Mouse (Mus musculus) lung, embryonic 15.5 days (tissue): ENCODE data around the gene Abca12. TPM values are rescaled to one million over a fixed set of nuclear protein-coding genes. Genes with fewer than 3 reads are reported as not detected.

Experiments
- ATAC-seq: fragments of 200-750 bp; cut with Nextera tagmentation; 2 replicates; pipeline ENCODE4 v1.8.0; 2017; ENCODE audit warnings: moderate number of reproducible peaks, borderline replicate concordance; ENCODE audit not compliant: low FRiP score, low TSS enrichment; ENCODE audit errors: extremely low read depth
- H3K27ac ChIP-seq: fragments of 300-500 bp; sonication (generic); 2 replicates; pipeline ENCODE4 v1.5.1; 2015; ENCODE audit warnings: moderate library complexity, mild to moderate bottlenecking, inconsistent platforms
- H3K27me3 ChIP-seq: fragments of 300-500 bp; sonication (generic); 2 replicates; pipeline ENCODE4 v1.6.1; 2015; ENCODE audit warnings: inconsistent platforms
- H3K36me3 ChIP-seq: fragments of 300-500 bp; sonication (generic); 2 replicates; pipeline ENCODE4 v1.6.1; 2015; ENCODE audit warnings: inconsistent platforms
- H3K4me1 ChIP-seq: fragments of 300-500 bp; sonication (generic); 2 replicates; pipeline ENCODE4 v1.6.1; 2015; ENCODE audit warnings: inconsistent platforms
- H3K4me2 ChIP-seq: fragments of 300-500 bp; sonication (generic); 2 replicates; pipeline ENCODE4 v1.6.1; 2015; ENCODE audit warnings: inconsistent platforms, mild to moderate bottlenecking, moderate library complexity
- H3K4me3 ChIP-seq: fragments of 300-500 bp; sonication (generic); 2 replicates; pipeline ENCODE4 v1.5.1; 2015; ENCODE audit warnings: mild to moderate bottlenecking, inconsistent platforms
- H3K9ac ChIP-seq: fragments of 300-500 bp; sonication (generic); 2 replicates; pipeline ENCODE4 v1.6.1; 2015; ENCODE audit warnings: inconsistent platforms
- H3K9me3 ChIP-seq: fragments of 300-500 bp; sonication (generic); 2 replicates; pipeline ENCODE4 v1.6.1; 2016; ENCODE audit warnings: inconsistent platforms
- WGBS: fragments of 180-500 bp; shearing (Covaris S2); methylation state at CpG from one replicate; pipeline ENCODE4 v1.1.7; 2015; 5-methylcytosine and 5-hydroxymethylcytosine counted together
- polyA plus RNA-seq: library from polyadenylated mRNA; unstranded; fragments of >200 nt; fragmentation: Nextera tagmentation; extraction: Ambion mirVana; gene quantifications from 2 replicates; pipeline ENCODE4 v1.2.1, GENCODE M21; 2015

Abca12 gene
- polyA plus RNA-seq, 1 experiment from 2014 or later: 0.01 TPM

- no peaks in the 10 kb centered on the region for H3K4me1 ChIP-seq
- WGBS: 86% methylated on average over 2 of the region's 2 CpGs
- H3K4me2 ChIP-seq: no peak overlapping the region
- no peak for ATAC-seq
- no peak overlapping the region for H3K27ac ChIP-seq
- H3K9me3 ChIP-seq: no peaks in the 10 kb centered on the region
- no peaks in the 10 kb centered on the region for H3K36me3 ChIP-seq
- no peaks in the 10 kb centered on the region for H3K27me3 ChIP-seq
- no peak overlapping the region for H3K9ac ChIP-seq
- no peak overlapping the region for H3K4me3 ChIP-seq
Measured at GRCm38 (mm10) chr1:71392463-71392862, 22.2 kb downstream of the Abca12 start.

- H3K27ac ChIP-seq: no peak overlapping the region
- 86% methylated on average over 8 of the region's 8 CpGs for WGBS
- no peak for ATAC-seq
- H3K4me2 ChIP-seq: no peak overlapping the region
- no peaks in the 10 kb centered on the region for H3K27me3 ChIP-seq
- no peaks in the 10 kb centered on the region for H3K4me1 ChIP-seq
- no peaks in the 10 kb centered on the region for H3K9me3 ChIP-seq
- no peak overlapping the region for H3K9ac ChIP-seq
- H3K36me3 ChIP-seq: no peaks in the 10 kb centered on the region
- no peak overlapping the region for H3K4me3 ChIP-seq
Measured at GRCm38 (mm10) chr1:71386593-71386992, 28.1 kb downstream of the Abca12 start.

GRCm38 (mm10) chr1:71384098-71384497, 30.6 kb downstream of the Abca12 start:
- Histone ChIP-seq H3K36me3 (no peaks in the 10 kb centered on the region), H3K4me3 (no peak overlapping the region), H3K9me3 (no peaks in the 10 kb centered on the region), H3K27ac (no peak overlapping the region), H3K27me3 (no peaks in the 10 kb centered on the region), H3K9ac (no peak overlapping the region), H3K4me1 (no peaks in the 10 kb centered on the region), H3K4me2 (no peak overlapping the region)
- 85% methylated on average over 1 of the region's 1 CpGs for WGBS
- no peak for ATAC-seq

- Histone ChIP-seq H3K9me3 (no peaks in the 10 kb centered on the region), H3K27ac (no peak overlapping the region)
Measured at GRCm38 (mm10) chr1:71373090-71373489, 41.6 kb downstream of the Abca12 start.

GRCm38 (mm10) chr1:71370266-71370665, 44.4 kb downstream of the Abca12 start:
- H3K27ac ChIP-seq: no peak overlapping the region
- ATAC-seq: no peak

More at GRCm38 (mm10) chr1:71373090-71373489, 41.6 kb downstream of the Abca12 start:
- H3K27me3 ChIP-seq: no peaks in the 10 kb centered on the region
- no peak overlapping the region for H3K4me2 ChIP-seq
- 89% methylated on average over 5 of the region's 5 CpGs for WGBS
- no peaks in the 10 kb centered on the region for H3K36me3 ChIP-seq
- H3K4me3 ChIP-seq: no peak overlapping the region
- no peak overlapping the region for H3K9ac ChIP-seq
- H3K4me1 ChIP-seq: no peaks in the 10 kb centered on the region
- no peak for ATAC-seq

GRCm38 (mm10) chr1:71367770-71368169, 46.9 kb downstream of the Abca12 start:
- Histone ChIP-seq H3K4me1 (no peaks in the 10 kb centered on the region), H3K4me2 (no peak overlapping the region), H3K27ac (no peak overlapping the region), H3K27me3 (no peaks in the 10 kb centered on the region), H3K9me3 (no peaks in the 10 kb centered on the region), H3K9ac (no peak overlapping the region), H3K4me3 (no peak overlapping the region), H3K36me3 (no peaks in the 10 kb centered on the region)
- ATAC-seq: no peak
- 31% methylated on average over 1 of the region's 1 CpGs for WGBS

More at GRCm38 (mm10) chr1:71370266-71370665, 44.4 kb downstream of the Abca12 start:
- H3K9ac ChIP-seq: no peak overlapping the region
- no peaks in the 10 kb centered on the region for H3K4me1 ChIP-seq
- H3K4me2 ChIP-seq: no peak overlapping the region
- H3K36me3 ChIP-seq: no peaks in the 10 kb centered on the region
- H3K27me3 ChIP-seq: no peaks in the 10 kb centered on the region
- H3K4me3 ChIP-seq: no peak overlapping the region
- no peaks in the 10 kb centered on the region for H3K9me3 ChIP-seq

- Histone ChIP-seq H3K36me3 (no peaks in the 10 kb centered on the region), H3K4me2 (no peak overlapping the region), H3K9me3 (no peaks in the 10 kb centered on the region), H3K4me1 (no peaks in the 10 kb centered on the region), H3K9ac (no peak overlapping the region), H3K27me3 (no peaks in the 10 kb centered on the region), H3K4me3 (no peak overlapping the region), H3K27ac (no peak overlapping the region)
- 69% methylated on average over 3 of the region's 3 CpGs for WGBS
- ATAC-seq: no peak
Measured at GRCm38 (mm10) chr1:71342861-71343554, 71.7 kb downstream of the Abca12 start.

GRCm38 (mm10) chr1:71342261-71342594, 72.5 kb downstream of the Abca12 start:
- no peak overlapping the region for H3K4me2 ChIP-seq
- H3K9me3 ChIP-seq: no peaks in the 10 kb centered on the region
- H3K4me3 ChIP-seq: no peak overlapping the region
- H3K27me3 ChIP-seq: no peaks in the 10 kb centered on the region
- ATAC-seq: no peak
- H3K27ac ChIP-seq: no peak overlapping the region
- 68% methylated on average over 4 of the region's 4 CpGs for WGBS
- H3K4me1 ChIP-seq: no peaks in the 10 kb centered on the region
- no peaks in the 10 kb centered on the region for H3K36me3 ChIP-seq
- no peak overlapping the region for H3K9ac ChIP-seq

- no peak overlapping the region for H3K27ac ChIP-seq
- H3K4me1 ChIP-seq: no peaks in the 10 kb centered on the region
- no peaks in the 10 kb centered on the region for H3K36me3 ChIP-seq
- 67% methylated on average over 7 of the region's 7 CpGs for WGBS
- H3K27me3 ChIP-seq: no peaks in the 10 kb centered on the region
- no peaks in the 10 kb centered on the region for H3K9me3 ChIP-seq
- no peak overlapping the region for H3K4me3 ChIP-seq
- H3K4me2 ChIP-seq: no peak overlapping the region
- no peak overlapping the region for H3K9ac ChIP-seq
- no peak for ATAC-seq
Measured at GRCm38 (mm10) chr1:71341370-71342260, 73.1 kb downstream of the Abca12 start.

- Histone ChIP-seq H3K9me3 (no peaks in the 10 kb centered on the region), H3K4me1 (no peaks in the 10 kb centered on the region), H3K4me3 (no peak overlapping the region), H3K9ac (no peak overlapping the region), H3K27me3 (no peaks in the 10 kb centered on the region), H3K4me2 (no peak overlapping the region), H3K27ac (no peak overlapping the region), H3K36me3 (no peaks in the 10 kb centered on the region)
- WGBS: 64% methylated on average over 4 of the region's 4 CpGs
- ATAC-seq: no peak; the same call in 1 of the 2 replicates
Measured at GRCm38 (mm10) chr1:71338548-71339340, 76.0 kb downstream of the Abca12 start.

- 73% methylated on average over 3 of the region's 3 CpGs for WGBS
- no peaks in the 10 kb centered on the region for H3K4me1 ChIP-seq
- no peaks in the 10 kb centered on the region for H3K27me3 ChIP-seq
- no peak overlapping the region for H3K4me2 ChIP-seq
- H3K36me3 ChIP-seq: no peaks in the 10 kb centered on the region
- no peak overlapping the region for H3K9ac ChIP-seq
- H3K9me3 ChIP-seq: no peaks in the 10 kb centered on the region
- H3K4me3 ChIP-seq: no peak overlapping the region
- no peak overlapping the region for H3K27ac ChIP-seq
- no peak for ATAC-seq
Measured at GRCm38 (mm10) chr1:71330349-71330748, 84.4 kb downstream of the Abca12 start.

- Histone ChIP-seq H3K4me3 (no peak overlapping the region), H3K9me3 (no peaks in the 10 kb centered on the region), H3K27me3 (no peaks in the 10 kb centered on the region), H3K27ac (no peak overlapping the region), H3K9ac (no peak overlapping the region), H3K36me3 (no peaks in the 10 kb centered on the region), H3K4me2 (no peak overlapping the region), H3K4me1 (no peaks in the 10 kb centered on the region)
- no peak for ATAC-seq
- WGBS: 78% methylated on average over 4 of the region's 4 CpGs
Measured at GRCm38 (mm10) chr1:71312171-71312570, 102.5 kb downstream of the Abca12 start.
